ENCODE assay signal across 9 mouse cellular contexts in the genomic region with DNA sequence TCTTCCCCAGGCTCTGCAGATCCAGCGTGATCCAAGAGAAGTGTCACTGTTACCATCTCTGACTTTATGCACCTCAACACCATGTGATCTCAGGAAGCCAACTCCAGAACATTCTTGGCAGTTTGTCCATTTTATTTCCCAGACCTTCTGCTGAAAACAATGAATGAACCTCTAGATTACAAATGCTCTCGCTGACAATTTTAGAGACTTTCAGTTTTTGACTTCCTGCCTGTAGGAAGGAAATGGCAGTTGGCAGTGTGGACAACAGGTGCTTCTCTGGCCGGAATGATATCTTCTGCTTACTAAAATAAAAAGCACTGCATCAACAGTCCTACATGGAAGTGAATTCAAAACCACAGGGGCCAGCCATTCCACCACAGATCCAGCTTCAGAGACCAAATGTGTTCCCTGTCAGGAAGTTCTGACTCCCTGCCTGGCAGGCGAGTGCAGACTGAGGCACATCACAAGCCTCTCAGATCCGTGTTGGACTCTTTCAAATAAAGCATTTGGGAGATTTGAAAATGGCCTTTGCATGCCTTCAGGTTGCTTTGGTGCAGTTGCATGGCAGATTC. TPM values are rescaled to one million over a fixed set of nuclear protein-coding genes. Genes with fewer than 3 reads are reported as not detected.
A peak's percentile ranks its signal among the peaks of the same experiment; 100 is the strongest.
DNase-seq lines count a peak whose midpoint lies in the region; ATAC-seq and TF ChIP-seq lines count a peak whose summit lies in the region.
"Had no signal": no experiment of that assay in that cellular context is flagged by ENCODE, and none has a peak within 500 bp of the region (broad histone marks: within the 10 kb centered on the region; RNA-seq: fewer than 3 reads in every experiment).

No protein-coding gene starts in this region.

- 14% methylated on average over 5 of the region's 5 CpGs for WGBS in cerebellum, adult 2 months
- 65% methylated on average over 5 of the region's 5 CpGs for WGBS in lung, embryonic 15.5 days
- WGBS in heart, embryonic 13.5 days, result 65% methylated on average over 5 of the region's 5 CpGs

- no peaks in the 10 kb centered on the region for H3K79me2 ChIP-seq in myocyte (ENCODE audit: control insufficient read depth, insufficient read depth)

- H3K27ac ChIP-seq in cerebellum, adult 2 months (ENCODE audit: insufficient read depth, low read length), result no peak overlapping the region
- peak overlapping the region; percentile 32; the same call in 1 of the 2 replicates for H3K27ac ChIP-seq in lung, embryonic 15.5 days
- peak overlapping the region; percentile 74 for H3K27ac ChIP-seq in heart, embryonic 13.5 days (replicated peaks)
- H3K27ac ChIP-seq: midbrain, embryonic 15.5 days had no signal

- no peak for TF ChIP-seq POLR2A in cerebellum, adult 2 months (IDR thresholded peaks at IDR 0.05; ENCODE audit: borderline replicate concordance, insufficient read depth, low read length)
- no peak for TF ChIP-seq POLR2A in myocyte (IDR thresholded peaks at IDR 0.05; ENCODE audit: insufficient read length, low read depth)

- no peak overlapping the region for H3K4me3 ChIP-seq in cerebellum, adult 2 months (replicated peaks; ENCODE audit: insufficient read depth, low read depth, low read length)
- H3K4me3 ChIP-seq in lung, embryonic 15.5 days, result no peak overlapping the region
- H3K4me3 ChIP-seq in heart, embryonic 13.5 days, result no peak overlapping the region
- H3K4me3 ChIP-seq in myocyte, result no peak overlapping the region
- H3K4me3 ChIP-seq: midbrain, embryonic 15.5 days had no signal

- TF ChIP-seq CTCF in cerebellum, adult 2 months (IDR thresholded peaks at IDR 0.05; ENCODE audit: borderline replicate concordance, insufficient read depth, low read depth, low read length), result no peak

- H3K36me3 ChIP-seq in lung, embryonic 15.5 days, result no peaks in the 10 kb centered on the region
- no peaks in the 10 kb centered on the region for H3K36me3 ChIP-seq in heart, embryonic 13.5 days
- no peaks in the 10 kb centered on the region for H3K36me3 ChIP-seq in myocyte (ENCODE audit: control insufficient read depth, insufficient read depth)
- H3K36me3 ChIP-seq: midbrain, embryonic 15.5 days had no signal

- H3K4me1 ChIP-seq in cerebellum, adult 2 months (ENCODE audit: control insufficient read depth, insufficient read depth, low read length), result peaks cover 12% of the 10 kb centered on the region; the same call in 1 of the 2 replicates
- no peaks in the 10 kb centered on the region for H3K4me1 ChIP-seq in lung, embryonic 15.5 days
- H3K4me1 ChIP-seq in heart, embryonic 13.5 days, result peaks cover 15% of the 10 kb centered on the region
- H3K4me1 ChIP-seq: midbrain, embryonic 15.5 days had no signal

- ATAC-seq in lung, embryonic 15.5 days (ENCODE audit: borderline replicate concordance, extremely low read depth, low FRiP score, low TSS enrichment), result no peak
- no peak for ATAC-seq in heart, embryonic 13.5 days (ENCODE audit: extremely low read depth, insufficient number of reproducible peaks, low FRiP score, low TSS enrichment)

- H3K9me3 ChIP-seq in lung, embryonic 15.5 days, result no peaks in the 10 kb centered on the region
- H3K9me3 ChIP-seq in heart, embryonic 13.5 days, result no peaks in the 10 kb centered on the region
- H3K9me3 ChIP-seq: midbrain, embryonic 15.5 days had no signal

- DNase-seq in cerebellum, adult 2 months, result peak; percentile 10 to 48
- DNase-seq in cerebellum, postnatal 10 days, result no peak
- DNase-seq in lung, postnatal 36 days, result no peak
- DNase-seq in layer of hippocampus, adult 9-10 months (ENCODE audit: low spot score), result no peak
- DNase-seq in spleen, adult 12 weeks (ENCODE audit: low spot score), result no peak

- no peak overlapping the region for H3ac ChIP-seq in myocyte (ENCODE audit: control insufficient read depth, insufficient read length)

- H3K4me2 ChIP-seq in lung, embryonic 15.5 days, result no peak overlapping the region
- H3K4me2 ChIP-seq in heart, embryonic 13.5 days, result no peak overlapping the region
- H3K4me2 ChIP-seq in myocyte (ENCODE audit: low read depth), result peak overlapping the region; percentile 20
- H3K4me2 ChIP-seq: midbrain, embryonic 15.5 days had no signal

- H3K9ac ChIP-seq in lung, embryonic 15.5 days, result no peak overlapping the region
- H3K9ac ChIP-seq in heart, embryonic 13.5 days, result no peak overlapping the region
- H3K9ac ChIP-seq: midbrain, embryonic 15.5 days had no signal

- no peaks in the 10 kb centered on the region for H3K27me3 ChIP-seq in cerebellum, adult 2 months (ENCODE audit: control insufficient read depth, insufficient read depth, low read length)
- no peaks in the 10 kb centered on the region for H3K27me3 ChIP-seq in lung, embryonic 15.5 days
- no peaks in the 10 kb centered on the region for H3K27me3 ChIP-seq in heart, embryonic 13.5 days (replicated peaks)
- no peaks in the 10 kb centered on the region for H3K27me3 ChIP-seq in myocyte (ENCODE audit: control insufficient read depth, insufficient read depth, insufficient read length)
- H3K27me3 ChIP-seq: midbrain, embryonic 15.5 days had no signal

TF ChIP-seq in myocyte, 11 proteins besides CTCF, POLR2A, EP300 and RAD21:
- TF ChIP-seq TCF12 (IDR thresholded peaks at IDR 0.05; ENCODE audit: insufficient read depth, poor library complexity, severe bottlenecking), result peak; percentile 3
- peak in 1 of 3 experiments; percentile 82 for TF ChIP-seq MYOG (IDR thresholded peaks at IDR 0.05; ENCODE audit: control insufficient read depth in 1 of 3, insufficient read depth in 1 of 3, insufficient read length in 2 of 3, low read depth in 2 of 3)
- no peak for TF ChIP-seq USF1 (IDR thresholded peaks at IDR 0.05; ENCODE audit: low read depth)
- no peak for TF ChIP-seq TCF3 (IDR thresholded peaks at IDR 0.05; ENCODE audit: insufficient read length, low read depth)
- TF ChIP-seq MYOD1 (IDR thresholded peaks at IDR 0.05; ENCODE audit: control insufficient read depth in 1 of 3, insufficient read length in 2 of 3, low read depth in 2 of 3), result peak; percentile 55 to 74 (median 60)

RNA-seq across cellular contexts. Expression of gene Tmem236, which starts 9.8 kb away (rescaled TPM):
- 0.25 and 0.40 TPM in 2 replicates for polyA plus RNA-seq in cerebellum, adult 2 months (2012; rRNA removed)
- 0.05 TPM in 1 of 2 replicates, not detected in the other for polyA plus RNA-seq in lung, embryonic 15.5 days (2015; fragmentation: Nextera tagmentation; extraction: Ambion mirVana)
- 0.05 and 0.11 TPM in 2 replicates for polyA plus RNA-seq in heart, embryonic 13.5 days (2015; fragmentation: Nextera tagmentation; extraction: Ambion mirVana)
- polyA plus RNA-seq in myocyte (2012; fragmentation: generic; extraction: Trizol), result 0.08 TPM

Comparison
In these comparisons a context has a peak if more than half of its experiments do, and no peak if none do; other contexts are left out.
1. DNase-seq: peak in cerebellum, adult 2 months (2 of 2); none in cerebellum, postnatal 10 days (0 of 2), lung, postnatal 36 days (single experiment), layer of hippocampus, adult 9-10 months (single experiment) and spleen, adult 12 weeks (single experiment).